Mouse (Mus musculus) kidney, adult 2 months (tissue): ENCODE results near the gene Hist1h2bn.

Experiments
- CTCF ChIP-seq: fragments of 200-500 bp; conservative IDR thresholded peaks from 2 replicates; pipeline ENCODE4 v1.5.1; 2011; ENCODE audit warnings: low read depth, mild to moderate bottlenecking, control low read depth, low read length, moderate library complexity, mixed read lengths; ENCODE audit not compliant: insufficient read depth, insufficient read length
- POLR2A ChIP-seq: fragments of 200-500 bp; IDR thresholded peaks from one replicate; pipeline ENCODE4 v1.6.1; 2011; ENCODE audit warnings: low read depth, low read length, control low read depth

DNA sequence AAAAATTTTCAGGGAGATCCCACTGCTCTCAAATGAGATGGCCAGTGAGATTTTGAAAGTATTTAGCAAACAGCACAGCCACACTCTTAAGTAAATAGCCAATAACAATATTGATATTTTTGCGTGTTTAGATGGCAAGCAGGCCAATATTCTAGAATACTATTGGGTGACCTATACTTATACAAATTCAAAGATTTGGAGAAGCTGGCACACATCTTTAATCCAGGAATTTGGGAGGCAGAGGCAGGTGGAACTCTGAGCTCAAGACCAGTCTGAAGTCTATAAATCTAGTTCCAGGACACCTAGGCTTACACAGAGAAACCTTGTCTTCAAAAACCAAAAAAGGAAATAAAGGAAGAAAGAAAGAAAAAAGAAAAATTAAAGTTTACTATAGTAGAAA is 27.7 kb downstream of the Hist1h2bn start:
- TF ChIP-seq CTCF (no peak), POLR2A (no peak)
